In the genomic region with DNA sequence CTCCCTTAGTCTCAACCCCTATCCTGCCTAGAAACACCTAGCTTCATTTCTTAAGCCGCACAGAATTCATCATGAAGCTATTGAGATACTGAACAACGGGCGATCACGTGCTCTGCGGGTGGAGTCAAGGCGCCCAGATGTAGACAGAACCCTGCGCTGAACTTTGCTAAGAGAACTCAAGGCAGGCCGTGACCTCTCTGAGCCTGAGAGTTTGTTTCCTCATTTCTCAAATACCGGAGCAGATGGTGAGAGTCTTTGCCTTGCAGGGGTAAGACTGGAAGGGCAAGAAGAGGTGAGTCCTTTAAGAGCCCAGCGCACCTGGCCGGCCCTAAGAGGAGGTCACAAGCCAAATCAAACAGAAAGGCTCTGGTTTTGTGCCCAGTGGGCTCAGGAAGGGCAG, we compare ENCODE assay signal across 26 mouse cellular contexts. TPM values are rescaled to one million over a fixed set of nuclear protein-coding genes. Genes with fewer than 3 reads are reported as not detected.
DNase-seq lines count a peak whose midpoint lies in the region; ATAC-seq and TF ChIP-seq lines count a peak whose summit lies in the region.
"Had no signal": no experiment of that assay in that cellular context is flagged by ENCODE, and none has a peak within 500 bp of the region (broad histone marks: within the 10 kb centered on the region; RNA-seq: fewer than 3 reads in every experiment).

No protein-coding gene starts in this region.

- no peak overlapping the region for H3K4me2 ChIP-seq in lung, postnatal 0 days (replicated peaks; ENCODE audit: low read depth, low read length)
- no peak overlapping the region for H3K4me2 ChIP-seq in stomach, embryonic 14.5 days (replicated peaks; ENCODE audit: low read depth, low read length)
- H3K4me2 ChIP-seq in kidney, embryonic 15.5 days, result no peak overlapping the region
- H3K4me2 ChIP-seq: limb, embryonic 13.5 days; midbrain, embryonic 11.5 days had no signal

- H3K9me3 ChIP-seq in limb, embryonic 10.5 days (replicated peaks), result no peaks in the 10 kb centered on the region; the same call in 1 of the 2 replicates
- H3K9me3 ChIP-seq in lung, postnatal 0 days (ENCODE audit: low read length), result no peaks in the 10 kb centered on the region
- no peaks in the 10 kb centered on the region for H3K9me3 ChIP-seq in stomach, embryonic 14.5 days (ENCODE audit: control insufficient read depth, low read depth, low read length)
- no peaks in the 10 kb centered on the region for H3K9me3 ChIP-seq in kidney, embryonic 15.5 days (replicated peaks)
- H3K9me3 ChIP-seq: limb, embryonic 13.5 days had no signal

- no peak for TF ChIP-seq CTCF in lung, postnatal 0 days (IDR thresholded peaks at IDR 0.05)

- 92% methylated on average over 11 of the region's 11 CpGs for WGBS in limb, embryonic 10.5 days
- 61% methylated on average over 11 of the region's 11 CpGs for WGBS in lung, postnatal 0 days
- WGBS in stomach, embryonic 14.5 days, result 56% methylated on average over 11 of the region's 11 CpGs
- 89% methylated on average over 11 of the region's 11 CpGs for WGBS in kidney, embryonic 15.5 days

- ATAC-seq in lung, postnatal 0 days, result peak; percentile 80
- ATAC-seq in stomach, embryonic 14.5 days (ENCODE audit: insufficient number of reproducible peaks, insufficient read depth, low FRiP score, low read depth), result peak; percentile 57; the same call in 1 of the 2 replicates
- no peak for ATAC-seq in monocyte, adult 5-6 weeks (replicated peaks; ENCODE audit: insufficient number of reproducible peaks, low FRiP score, low TSS enrichment, poor library complexity, severe bottlenecking)
- no peak for ATAC-seq in cerebellum, adult (ENCODE audit: insufficient number of reproducible peaks, low FRiP score, low TSS enrichment)
- no peak for ATAC-seq in kidney, embryonic 15.5 days (replicated peaks; ENCODE audit: low FRiP score)
- ATAC-seq: forebrain, embryonic 14.5 days; hindbrain, embryonic 16.5 days; intestine, embryonic 16.5 days had no signal

- peaks cover 45% of the 10 kb centered on the region for H3K4me1 ChIP-seq in limb, embryonic 10.5 days
- H3K4me1 ChIP-seq in lung, postnatal 0 days (ENCODE audit: insufficient read depth, low read depth, low read length), result peaks cover 25% of the 10 kb centered on the region; the same call in 1 of the 2 replicates
- H3K4me1 ChIP-seq in stomach, embryonic 14.5 days (ENCODE audit: control insufficient read depth, insufficient read depth, low read length), result peaks cover 23% of the 10 kb centered on the region
- H3K4me1 ChIP-seq in kidney, embryonic 15.5 days, result peaks cover 46% of the 10 kb centered on the region

- no peak overlapping the region for H3K9ac ChIP-seq in lung, postnatal 0 days (replicated peaks; ENCODE audit: low read depth)
- no peak overlapping the region for H3K9ac ChIP-seq in stomach, embryonic 14.5 days (replicated peaks; ENCODE audit: low read depth, low read length)
- no peak overlapping the region for H3K9ac ChIP-seq in kidney, embryonic 15.5 days
- H3K9ac ChIP-seq: limb, embryonic 13.5 days; liver, embryonic 14.5 days had no signal

- peaks cover 42% of the 10 kb centered on the region for H3K36me3 ChIP-seq in limb, embryonic 10.5 days
- H3K36me3 ChIP-seq in lung, postnatal 0 days (ENCODE audit: insufficient read depth, low read length), result no peaks in the 10 kb centered on the region
- no peaks in the 10 kb centered on the region for H3K36me3 ChIP-seq in stomach, embryonic 14.5 days (ENCODE audit: control insufficient read depth, insufficient read depth, low read length)
- H3K36me3 ChIP-seq in kidney, embryonic 15.5 days, result 0 out of 2 replicates have a peak, but pooled peaks cover 12% of the 10 kb centered on the region

- no peaks in the 10 kb centered on the region for H3K27me3 ChIP-seq in limb, embryonic 10.5 days (ENCODE audit: low read depth, poor library complexity, severe bottlenecking)
- H3K27me3 ChIP-seq in lung, postnatal 0 days (replicated peaks; ENCODE audit: insufficient read depth, low read length), result no peaks in the 10 kb centered on the region
- no peaks in the 10 kb centered on the region for H3K27me3 ChIP-seq in stomach, embryonic 14.5 days (ENCODE audit: control insufficient read depth, insufficient read depth, low read length)
- no peaks in the 10 kb centered on the region for H3K27me3 ChIP-seq in kidney, embryonic 15.5 days
- H3K27me3 ChIP-seq: limb, embryonic 13.5 days had no signal

- DNase-seq in ES-CJ7 (ENCODE audit: low read depth, low spot score), result peak; percentile 53
- DNase-seq in limb, embryonic 10.5 days (ENCODE audit: low spot score), result no peak
- peak; percentile 82 for DNase-seq in lung, postnatal 0 days (ENCODE audit: low spot score)
- DNase-seq in cerebellum, adult 11 months, result no peak
- DNase-seq: adrenal gland, adult 2 months; cerebellum, adult 18-20 months; cerebellum, postnatal 25 days; kidney, adult 9 months; kidney, postnatal 25 days; right cerebral cortex, postnatal 25 days; spleen, adult 18-20 months; thymus, adult 2 months; thymus, postnatal 4 days had no signal

- peak; percentile 79 for TF ChIP-seq EP300 in lung, postnatal 0 days (IDR thresholded peaks at IDR 0.05)

- H3K4me3 ChIP-seq in limb, embryonic 10.5 days, result no peak overlapping the region
- H3K4me3 ChIP-seq in lung, postnatal 0 days (ENCODE audit: low read depth, low read length), result no peak overlapping the region
- H3K4me3 ChIP-seq in stomach, embryonic 14.5 days (ENCODE audit: low read depth, low read length), result no peak overlapping the region
- no peak overlapping the region for H3K4me3 ChIP-seq in kidney, embryonic 15.5 days (replicated peaks)
- H3K4me3 ChIP-seq: heart, embryonic 10.5 days; layer of hippocampus, adult 2 months; limb, embryonic 13.5 days had no signal

- H3K27ac ChIP-seq in limb, embryonic 10.5 days, result peak overlapping the region; percentile 50; the same call in 1 of the 2 replicates
- peak overlapping the region; percentile 38; the same call in 1 of the 2 replicates for H3K27ac ChIP-seq in lung, postnatal 0 days (ENCODE audit: low read length)
- no peak overlapping the region for H3K27ac ChIP-seq in stomach, embryonic 14.5 days (ENCODE audit: low read length)
- no peak overlapping the region for H3K27ac ChIP-seq in kidney, embryonic 15.5 days
- H3K27ac ChIP-seq: heart, embryonic 10.5 days; layer of hippocampus, adult 2 months; limb, embryonic 13.5 days; liver, embryonic 14.5 days had no signal

RNA-seq across cellular contexts. Expression of a gene that starts 52.2 kb away (rescaled TPM):
- polyA plus RNA-seq in limb, embryonic 10.5 days (2016; fragmentation: Nextera tagmentation; extraction: Ambion mirVana), result 36.3 and 40.0 TPM in 2 replicates
- 17.5 and 18.6 TPM in 2 replicates for polyA plus RNA-seq in lung, postnatal 0 days (2015; fragmentation: Nextera tagmentation; extraction: Ambion mirVana)
- 35.1 and 39.0 TPM in 2 replicates for polyA plus RNA-seq in stomach, embryonic 14.5 days (2014; fragmentation: Nextera tagmentation; extraction: Ambion mirVana)
- total RNA-seq in monocyte, adult 5-6 weeks (2017), result not detected in 3 replicates
- polyA plus RNA-seq in kidney, embryonic 15.5 days (2015; fragmentation: Nextera tagmentation; extraction: Ambion mirVana), result 35.2 and 38.2 TPM in 2 replicates
- total RNA-seq: granulocyte monocyte progenitor cell, adult 5-6 weeks had no signal

Comparison
In these comparisons a context has a peak if more than half of its experiments do, and no peak if none do; other contexts are left out.
1. DNase-seq: peak in ES-CJ7 (single experiment) and lung, postnatal 0 days (single experiment); none in limb, embryonic 10.5 days (single experiment) and cerebellum, adult 11 months (single experiment).
2. H3K27ac ChIP-seq: peak in limb, embryonic 10.5 days (single experiment) and lung, postnatal 0 days (single experiment); none in stomach, embryonic 14.5 days (single experiment) and kidney, embryonic 15.5 days (single experiment).
3. ATAC-seq: peak in lung, postnatal 0 days (single experiment) and stomach, embryonic 14.5 days (single experiment); none in monocyte, adult 5-6 weeks (single experiment), cerebellum, adult (single experiment) and kidney, embryonic 15.5 days (single experiment).